Mouse (Mus musculus) ES-Bruce4 (cell line): ENCODE measurements at regions not wholly inside any gene's neighbourhood (a gene's known extent, or its start where the extent isn't known, plus 50 kb on each side); places are given as distances from the start of the nearest gene placed in this dataset.
"Not testable (repeated sequence)": the region's sequence is repeated elsewhere in the genome, so short reads cannot be mapped to it uniquely, and the experiment has no call there.

ENCODE experiments used
- H3K27ac ChIP-seq: 2 replicates; pipeline ENCODE4 v1.5.1; 2012; ENCODE audit warnings: low read length, inconsistent platforms; ENCODE audit not compliant: insufficient read depth
- H3K27me3 ChIP-seq: 2 replicates; pipeline ENCODE4 v1.6.1; 2012; ENCODE audit warnings: mild to moderate bottlenecking, low read length, inconsistent platforms; ENCODE audit not compliant: control insufficient read depth, poor library complexity, insufficient read depth, severe bottlenecking
- H3K36me3 ChIP-seq: 2 replicates; pipeline ENCODE4 v1.6.1; 2012; ENCODE audit warnings: inconsistent platforms, mild to moderate bottlenecking, low read length, moderate library complexity; ENCODE audit not compliant: control insufficient read depth, poor library complexity, insufficient read depth, severe bottlenecking
- H3K4me1 ChIP-seq: one replicate; pipeline ENCODE4 v1.8.1; 2011; ENCODE audit warnings: low read length; ENCODE audit not compliant: control insufficient read depth, insufficient read depth
- H3K4me3 ChIP-seq: 2 replicates; pipeline ENCODE4 v1.5.1; 2011; ENCODE audit warnings: low read depth, mild to moderate bottlenecking, low read length
- H3K9ac ChIP-seq: 2 replicates; pipeline ENCODE4 v1.6.1; 2012; ENCODE audit warnings: low read depth, mild to moderate bottlenecking, inconsistent platforms; ENCODE audit not compliant: poor library complexity, severe bottlenecking
- H3K9me3 ChIP-seq: replicated peaks from 2 replicates; pipeline ENCODE4 v1.6.1; 2012; ENCODE audit warnings: mild to moderate bottlenecking, low read length, inconsistent platforms; ENCODE audit not compliant: control insufficient read depth, poor library complexity, insufficient read depth, severe bottlenecking
- CTCF ChIP-seq: IDR thresholded peaks from one replicate; pipeline ENCODE4 v1.8.1; 2011; ENCODE audit warnings: low read depth, low read length
- EP300 ChIP-seq: IDR thresholded peaks from 2 replicates; pipeline ENCODE4 v1.6.1; 2011; ENCODE audit warnings: low read depth, low read length; ENCODE audit not compliant: insufficient read depth
- POLR2A ChIP-seq: IDR thresholded peaks from one replicate; pipeline ENCODE4 v1.8.1; 2011; ENCODE audit warnings: low read length; ENCODE audit not compliant: insufficient read depth

- Histone ChIP-seq H3K4me1 (no peaks in the 10 kb centered on the region), H3K9me3 (no peaks in the 10 kb centered on the region), H3K36me3 (no peaks in the 10 kb centered on the region), H3K27ac (no peak overlapping the region), H3K9ac (no peak overlapping the region), H3K4me3 (no peak overlapping the region), H3K27me3 (no peaks in the 10 kb centered on the region)
- TF ChIP-seq POLR2A: no peak
- TF ChIP-seq EP300: no peak
- TF ChIP-seq CTCF: no peak
Measured at GRCm38 (mm10) chr4:10414274-10414673, 460.0 kb upstream of the 2610301B20Rik start.

- no peak for TF ChIP-seq CTCF
- no peak for TF ChIP-seq EP300
- TF ChIP-seq POLR2A: no peak
- Histone ChIP-seq H3K9ac (no peak overlapping the region), H3K36me3 (no peaks in the 10 kb centered on the region), H3K9me3 (no peaks in the 10 kb centered on the region), H3K4me1 (no peaks in the 10 kb centered on the region), H3K27ac (no peak overlapping the region), H3K27me3 (no peaks in the 10 kb centered on the region), H3K4me3 (no peak overlapping the region)
Measured at GRCm38 (mm10) chr4:10421354-10421753, 452.9 kb upstream of the 2610301B20Rik start.

GRCm38 (mm10) chr4:10434438-10434837 lies 439.9 kb upstream of the 2610301B20Rik start:
- H3K4me3 ChIP-seq: no peak overlapping the region
- H3K9ac ChIP-seq: no peak overlapping the region
- no peaks in the 10 kb centered on the region for H3K27me3 ChIP-seq
- TF ChIP-seq POLR2A (no peak), EP300 (no peak), CTCF (no peak)
- no peaks in the 10 kb centered on the region for H3K4me1 ChIP-seq
- peaks cover 16% of the 10 kb centered on the region for H3K9me3 ChIP-seq
- H3K36me3 ChIP-seq: no peaks in the 10 kb centered on the region
- no peak overlapping the region for H3K27ac ChIP-seq

DNA sequence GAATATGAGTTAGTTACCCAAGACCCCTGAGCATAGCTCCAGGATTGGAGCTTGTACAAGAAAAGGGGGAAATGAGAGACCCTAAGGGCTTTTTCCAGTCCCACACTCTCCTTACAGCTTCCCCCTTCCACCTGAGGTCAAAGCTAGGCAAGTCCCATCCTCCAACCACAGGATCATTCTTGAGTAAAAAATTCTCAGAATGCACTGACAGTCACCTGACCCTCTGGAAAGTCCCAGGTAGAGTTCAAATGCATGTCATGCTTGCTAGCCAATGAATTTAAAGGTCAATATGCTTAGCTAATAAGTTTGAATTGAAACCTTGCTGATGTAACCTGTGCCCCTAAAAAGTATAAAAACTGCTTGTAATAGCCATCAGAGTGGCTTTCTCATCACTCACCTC lies 434.4 kb upstream of the 2610301B20Rik start:
- H3K4me3 ChIP-seq, H3K9me3 ChIP-seq: not testable (repeated sequence)

DNA sequence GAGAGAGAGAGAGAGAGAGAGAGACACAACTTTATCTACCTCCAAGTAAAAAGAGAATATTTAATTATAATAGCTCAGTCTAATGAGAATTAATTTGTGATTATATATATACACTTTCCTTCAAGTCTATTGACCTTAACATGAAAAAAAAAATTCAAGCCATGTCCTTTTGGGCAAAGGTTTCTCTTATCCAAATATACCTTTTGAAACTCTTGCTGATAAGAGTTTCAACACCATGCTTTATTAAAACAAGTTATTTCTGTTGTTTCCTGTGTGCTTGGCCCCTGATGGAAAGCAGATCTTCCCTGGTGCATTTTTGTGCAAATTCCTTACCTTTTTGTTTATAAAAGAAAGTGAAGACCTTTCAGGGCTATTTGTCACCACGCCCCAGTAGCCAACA lies 414.7 kb upstream of the 2610301B20Rik start:
- H3K9me3 ChIP-seq: no peaks in the 10 kb centered on the region
- H3K27ac ChIP-seq: no peak overlapping the region
- H3K36me3 ChIP-seq: no peaks in the 10 kb centered on the region
- no peak overlapping the region for H3K4me3 ChIP-seq
- H3K27me3 ChIP-seq: no peaks in the 10 kb centered on the region
- no peaks in the 10 kb centered on the region for H3K4me1 ChIP-seq
- no peak overlapping the region for H3K9ac ChIP-seq
- TF ChIP-seq POLR2A (no peak), EP300 (no peak), CTCF (no peak)

More for the DNA sequence above, 434.4 kb upstream of the 2610301B20Rik start:
- not testable (repeated sequence) for H3K4me1 ChIP-seq, H3K36me3 ChIP-seq, H3K9ac ChIP-seq, H3K27ac ChIP-seq, H3K27me3 ChIP-seq

DNA sequence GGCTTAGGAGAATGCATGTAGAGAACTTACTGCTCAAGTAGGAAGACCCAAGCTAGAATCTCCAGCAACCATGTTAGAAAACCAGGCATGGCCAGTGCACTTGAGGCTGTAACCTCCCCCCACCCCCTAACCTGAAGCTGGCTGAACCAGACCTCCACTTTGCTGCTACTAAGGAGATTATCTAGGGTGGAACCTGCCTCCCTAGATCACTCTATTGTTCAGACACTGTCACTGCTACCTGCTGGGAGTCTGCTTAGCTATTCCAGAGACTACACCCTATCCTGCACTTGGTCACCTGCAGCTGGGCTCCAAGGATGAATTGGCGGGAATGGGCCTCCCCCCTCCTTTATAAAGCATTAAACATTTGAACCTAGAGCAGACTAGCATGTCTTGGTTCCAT lies 393.4 kb upstream of the 2610301B20Rik start:
- no peaks in the 10 kb centered on the region for H3K4me1 ChIP-seq
- H3K9me3 ChIP-seq: peaks cover 6% of the 10 kb centered on the region; the same call in 1 of the 2 replicates
- no peaks in the 10 kb centered on the region for H3K27me3 ChIP-seq
- no peak overlapping the region for H3K4me3 ChIP-seq
- TF ChIP-seq CTCF (no peak), POLR2A (no peak), EP300 (no peak)
- no peak overlapping the region for H3K27ac ChIP-seq
- H3K9ac ChIP-seq: no peak overlapping the region
- H3K36me3 ChIP-seq: no peaks in the 10 kb centered on the region
